Mouse (Mus musculus): ENCODE measurements around the gene Avil. TPM values are rescaled to one million over a fixed set of nuclear protein-coding genes. Genes with fewer than 3 reads are reported as not detected.

Avil gene
- polyA plus RNA-seq, 1 experiment from 2014 or later: 0.29 TPM

DNA sequence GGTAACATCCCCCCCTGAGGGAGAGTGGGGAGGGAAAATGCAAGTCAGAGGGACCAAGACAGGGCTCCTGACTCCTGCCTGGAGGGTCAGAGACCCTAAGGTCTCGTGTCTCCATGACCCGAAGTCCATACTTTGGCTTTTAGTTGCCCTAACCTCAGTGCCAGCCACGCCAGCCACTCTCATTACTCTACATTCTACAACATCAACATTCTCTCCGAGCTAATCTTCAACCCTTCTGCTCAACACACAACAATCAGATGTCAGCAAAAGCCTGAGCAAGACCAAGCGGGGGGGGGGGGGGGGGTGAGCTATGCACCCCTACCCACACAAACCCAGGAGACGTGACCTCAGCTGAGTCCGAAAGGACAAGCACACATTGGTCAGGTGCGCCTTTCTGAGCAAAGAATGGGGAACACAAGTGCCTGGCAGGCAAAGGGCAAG is 32.8 kb downstream of the Avil start:
- Histone ChIP-seq H3K27ac (ENCODE audit: low read depth, low read length) (no peak overlapping the region), H3K4me1 (replicated peaks; ENCODE audit: control insufficient read depth, insufficient read depth, low read length) (no peaks in the 10 kb centered on the region; the same call in 1 of the 2 replicates), H3K4me3 (ENCODE audit: low read depth, low read length) (no peak overlapping the region), H3K4me2 (replicated peaks; ENCODE audit: low read depth, low read length) (no peak overlapping the region), H3K9me3 (ENCODE audit: control insufficient read depth, low read length) (no peaks in the 10 kb centered on the region), H3K27me3 (ENCODE audit: control insufficient read depth, insufficient read depth, low read length) (no peaks in the 10 kb centered on the region), H3K9ac (ENCODE audit: low read depth, low read length) (no peak overlapping the region), H3K36me3 (ENCODE audit: control insufficient read depth, insufficient read depth, low read length) (no peaks in the 10 kb centered on the region)
- DNase-seq (ENCODE audit: low spot score): no peak
- ATAC-seq (ENCODE audit: low FRiP score): no peak
- 79% methylated on average over 7 of the region's 8 CpGs for WGBS

GRCm38 (mm10) chr10:127036273-127036672 is 35.8 kb downstream of the Avil start:
- ATAC-seq (ENCODE audit: low FRiP score) (no peak), DNase-seq (ENCODE audit: low spot score) (no peak)
- Histone ChIP-seq H3K9ac (ENCODE audit: low read depth, low read length) (no peak overlapping the region), H3K27ac (ENCODE audit: low read depth, low read length) (no peak overlapping the region), H3K9me3 (ENCODE audit: control insufficient read depth, low read length) (no peaks in the 10 kb centered on the region), H3K27me3 (ENCODE audit: control insufficient read depth, insufficient read depth, low read length) (no peaks in the 10 kb centered on the region), H3K36me3 (ENCODE audit: control insufficient read depth, insufficient read depth, low read length) (no peaks in the 10 kb centered on the region), H3K4me3 (ENCODE audit: low read depth, low read length) (no peak overlapping the region), H3K4me2 (replicated peaks; ENCODE audit: low read depth, low read length) (no peak overlapping the region), H3K4me1 (replicated peaks; ENCODE audit: control insufficient read depth, insufficient read depth, low read length) (0 out of 2 replicates have a peak, but pooled peaks cover 3% of the 10 kb centered on the region)
- WGBS: 86% methylated on average over 12 of the region's 12 CpGs

DNA sequence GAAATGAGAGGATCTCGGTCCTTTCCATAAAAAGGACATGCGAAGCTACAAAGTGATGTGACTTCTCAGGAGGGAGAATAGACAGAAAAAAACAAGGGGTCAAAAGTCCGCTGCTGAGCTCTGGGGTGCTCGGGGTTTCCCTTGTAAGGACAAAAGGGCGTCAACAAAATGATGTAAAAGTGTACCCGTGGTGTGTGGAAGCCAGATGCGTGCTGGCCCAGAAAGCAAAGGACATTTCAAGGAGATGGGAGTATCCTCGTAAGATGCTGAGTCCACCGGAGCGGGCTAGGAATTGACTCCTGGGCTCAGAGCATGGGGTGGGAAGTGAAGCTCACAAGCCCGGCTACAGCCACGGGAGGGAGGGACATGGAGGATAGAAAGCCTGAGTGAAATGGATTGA is 37.1 kb downstream of the Avil start:
- H3K36me3 ChIP-seq (ENCODE audit: control insufficient read depth, insufficient read depth, low read length): no peaks in the 10 kb centered on the region
- H3K9me3 ChIP-seq (ENCODE audit: control insufficient read depth, low read length): no peaks in the 10 kb centered on the region
- ATAC-seq (ENCODE audit: low FRiP score) (no peak), DNase-seq (ENCODE audit: low spot score) (no peak)
- no peak overlapping the region for H3K9ac ChIP-seq (ENCODE audit: low read depth, low read length)
- no peak overlapping the region for H3K4me3 ChIP-seq (ENCODE audit: low read depth, low read length)
- no peaks in the 10 kb centered on the region for H3K27me3 ChIP-seq (ENCODE audit: control insufficient read depth, insufficient read depth, low read length)
- 72% methylated on average over 12 of the region's 12 CpGs for WGBS
- H3K4me1 ChIP-seq (replicated peaks; ENCODE audit: control insufficient read depth, insufficient read depth, low read length): peaks cover 3% of the 10 kb centered on the region; the same call in 1 of the 2 replicates
- H3K27ac ChIP-seq (ENCODE audit: low read depth, low read length): no peak overlapping the region
- no peak overlapping the region for H3K4me2 ChIP-seq (replicated peaks; ENCODE audit: low read depth, low read length)

GRCm38 (mm10) chr10:127040569-127041214 is 40.2 kb downstream of the Avil start:
- Histone ChIP-seq H3K9ac (ENCODE audit: low read depth, low read length) (peak overlapping the region; percentile 67), H3K27ac (ENCODE audit: low read depth, low read length) (no peak overlapping the region), H3K4me3 (ENCODE audit: low read depth, low read length) (peak overlapping the region; percentile 80), H3K4me1 (replicated peaks; ENCODE audit: control insufficient read depth, insufficient read depth, low read length) (peaks cover 3% of the 10 kb centered on the region; the same call in 1 of the 2 replicates), H3K36me3 (ENCODE audit: control insufficient read depth, insufficient read depth, low read length) (no peaks in the 10 kb centered on the region), H3K4me2 (replicated peaks; ENCODE audit: low read depth, low read length) (peak overlapping the region; percentile 90), H3K9me3 (ENCODE audit: control insufficient read depth, low read length) (no peaks in the 10 kb centered on the region), H3K27me3 (ENCODE audit: control insufficient read depth, insufficient read depth, low read length) (no peaks in the 10 kb centered on the region)
- ATAC-seq (ENCODE audit: low FRiP score): no peak
- 1% methylated on average over 20 of the region's 20 CpGs for WGBS
- peak; percentile 29 for DNase-seq (ENCODE audit: low spot score)

GRCm38 (mm10) chr10:127041274-127041766 is 40.8 kb downstream of the Avil start, which contains the start of the genes Mettl1 and Eef1akmt3:
Gene Mettl1 (plus strand): TSS chr10:127041414.
Gene Eef1akmt3 (minus strand): TSS chr10:127041513.
- WGBS: under 1% methylated on average over 28 of the region's 28 CpGs
- peak; percentile 74 for ATAC-seq (ENCODE audit: low FRiP score)
- Histone ChIP-seq H3K36me3 (ENCODE audit: control insufficient read depth, insufficient read depth, low read length) (no peaks in the 10 kb centered on the region), H3K4me2 (replicated peaks; ENCODE audit: low read depth, low read length) (peak within 1 kb of the TSS; percentile 90), H3K9me3 (ENCODE audit: control insufficient read depth, low read length) (no peaks in the 10 kb centered on the region), H3K4me1 (replicated peaks; ENCODE audit: control insufficient read depth, insufficient read depth, low read length) (peaks cover 3% of the 10 kb centered on the region; the same call in 1 of the 2 replicates), H3K9ac (ENCODE audit: low read depth, low read length) (peak within 1 kb of the TSS; percentile 67), H3K27ac (ENCODE audit: low read depth, low read length) (0 out of 2 replicates have a peak within 1 kb of the TSS, but pooled peaks have one; percentile 25), H3K4me3 (ENCODE audit: low read depth, low read length) (peak within 1 kb of the TSS; percentile 80), H3K27me3 (ENCODE audit: control insufficient read depth, insufficient read depth, low read length) (no peaks in the 10 kb centered on the region)
- no peak for DNase-seq (ENCODE audit: low spot score)

DNA sequence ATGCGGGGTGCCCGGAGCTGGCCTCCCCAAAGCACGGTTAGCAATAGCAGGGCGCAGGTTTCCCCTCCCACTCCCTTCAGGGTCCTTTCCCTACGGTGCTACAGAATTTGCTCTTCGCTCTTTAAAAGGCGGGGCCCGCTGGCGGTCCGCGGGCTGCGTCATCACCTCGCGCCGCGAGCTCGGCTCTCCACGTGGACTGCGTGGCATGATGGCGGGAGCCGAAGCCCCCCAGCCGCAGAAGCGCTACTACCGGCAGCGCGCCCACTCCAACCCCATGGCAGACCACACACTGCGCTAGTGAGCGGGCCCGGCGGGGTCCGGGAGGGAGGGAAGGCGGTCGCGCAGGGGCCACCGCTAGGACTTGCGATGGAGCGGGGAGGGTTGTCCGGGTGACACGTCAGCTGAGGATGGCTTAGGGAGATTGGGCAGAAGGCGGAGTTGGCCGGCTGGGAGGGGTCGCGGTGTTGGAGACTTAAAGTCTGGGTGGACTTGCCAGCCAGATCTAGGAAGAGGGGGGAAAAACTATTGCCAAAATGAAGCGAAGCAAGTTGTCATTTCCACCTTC is 41.3 kb downstream of the Avil start:
- H3K9me3 ChIP-seq (ENCODE audit: control insufficient read depth, low read length): no peaks in the 10 kb centered on the region
- peak overlapping the region; percentile 80 for H3K4me3 ChIP-seq (ENCODE audit: low read depth, low read length)
- DNase-seq (ENCODE audit: low spot score) (peak; percentile 95), ATAC-seq (ENCODE audit: low FRiP score) (peak; percentile 90)
- H3K27ac ChIP-seq (ENCODE audit: low read depth, low read length): 0 out of 2 replicates have a peak overlapping the region, but pooled peaks have one; percentile 25
- no peaks in the 10 kb centered on the region for H3K27me3 ChIP-seq (ENCODE audit: control insufficient read depth, insufficient read depth, low read length)
- no peaks in the 10 kb centered on the region for H3K36me3 ChIP-seq (ENCODE audit: control insufficient read depth, insufficient read depth, low read length)
- peaks cover 3% of the 10 kb centered on the region; the same call in 1 of the 2 replicates for H3K4me1 ChIP-seq (replicated peaks; ENCODE audit: control insufficient read depth, insufficient read depth, low read length)
- WGBS: under 1% methylated on average over 44 of the region's 44 CpGs
- peak overlapping the region; percentile 90 for H3K4me2 ChIP-seq (replicated peaks; ENCODE audit: low read depth, low read length)
- peak overlapping the region; percentile 67 for H3K9ac ChIP-seq (ENCODE audit: low read depth, low read length)

DNA sequence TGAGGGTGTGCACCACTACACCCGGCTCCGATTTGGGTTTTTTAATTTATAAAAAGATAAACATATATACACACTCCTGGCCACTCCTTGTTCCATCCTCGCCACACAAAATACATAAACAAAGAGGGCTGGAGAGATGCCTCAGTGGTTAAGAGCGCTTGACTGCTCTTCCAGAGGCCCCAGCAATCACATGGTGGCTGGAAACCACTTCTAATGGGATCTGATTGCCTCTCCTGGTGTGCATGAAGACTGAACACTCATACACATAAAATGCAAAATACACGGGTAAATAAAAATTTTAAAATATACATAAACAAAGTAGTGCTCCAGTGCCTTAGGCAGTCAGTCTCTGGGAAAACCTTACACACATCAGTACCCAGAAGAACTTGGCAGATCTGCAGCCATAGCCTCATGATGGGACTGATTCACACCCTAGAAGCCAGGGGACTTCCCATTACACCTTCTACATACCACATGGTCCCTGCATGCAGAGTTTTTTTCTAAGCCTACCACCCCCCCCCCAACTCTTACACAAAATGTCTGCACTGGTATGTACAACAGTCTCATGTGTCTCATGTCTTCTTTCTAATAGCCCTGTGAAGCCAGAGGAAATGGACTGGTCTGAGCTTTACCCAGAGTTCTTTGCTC is 42.1 kb downstream of the Avil start:
- H3K4me3 ChIP-seq (ENCODE audit: low read depth, low read length): peak overlapping the region; percentile 80
- no peaks in the 10 kb centered on the region for H3K36me3 ChIP-seq (ENCODE audit: control insufficient read depth, insufficient read depth, low read length)
- H3K9me3 ChIP-seq (ENCODE audit: control insufficient read depth, low read length): no peaks in the 10 kb centered on the region
- DNase-seq (ENCODE audit: low spot score) (no peak), ATAC-seq (ENCODE audit: low FRiP score) (no peak)
- H3K4me2 ChIP-seq (replicated peaks; ENCODE audit: low read depth, low read length): peak overlapping the region; percentile 90
- WGBS: 21% methylated on average over 5 of the region's 5 CpGs
- no peak overlapping the region for H3K27ac ChIP-seq (ENCODE audit: low read depth, low read length)
- H3K27me3 ChIP-seq (ENCODE audit: control insufficient read depth, insufficient read depth, low read length): peaks cover 2% of the 10 kb centered on the region; the same call in 1 of the 2 replicates
- peaks cover 3% of the 10 kb centered on the region; the same call in 1 of the 2 replicates for H3K4me1 ChIP-seq (replicated peaks; ENCODE audit: control insufficient read depth, insufficient read depth, low read length)
- peak overlapping the region; percentile 67; the same call in 1 of the 2 replicates for H3K9ac ChIP-seq (ENCODE audit: low read depth, low read length)

- WGBS: 79% methylated on average over 6 of the region's 6 CpGs
- Histone ChIP-seq H3K4me2 (replicated peaks; ENCODE audit: low read depth, low read length) (no peak overlapping the region), H3K9me3 (ENCODE audit: control insufficient read depth, low read length) (no peaks in the 10 kb centered on the region), H3K27ac (ENCODE audit: low read depth, low read length) (no peak overlapping the region), H3K36me3 (ENCODE audit: control insufficient read depth, insufficient read depth, low read length) (no peaks in the 10 kb centered on the region), H3K27me3 (ENCODE audit: control insufficient read depth, insufficient read depth, low read length) (peaks cover 8% of the 10 kb centered on the region), H3K4me3 (ENCODE audit: low read depth, low read length) (no peak overlapping the region), H3K9ac (ENCODE audit: low read depth, low read length) (no peak overlapping the region), H3K4me1 (replicated peaks; ENCODE audit: control insufficient read depth, insufficient read depth, low read length) (peaks cover 3% of the 10 kb centered on the region; the same call in 1 of the 2 replicates)
- DNase-seq (ENCODE audit: low spot score) (no peak), ATAC-seq (ENCODE audit: low FRiP score) (no peak)
Observed at GRCm38 (mm10) chr10:127043187-127043586, 42.7 kb downstream of the Avil start.
